Mouse (Mus musculus): ENCODE measurements around the gene Rnf157. TPM values are rescaled to one million over a fixed set of nuclear protein-coding genes. Genes with fewer than 3 reads are reported as not detected.

Gene Rnf157
- polyA plus RNA-seq, 1 experiment from 2014 or later = 1.1 TPM

DNA sequence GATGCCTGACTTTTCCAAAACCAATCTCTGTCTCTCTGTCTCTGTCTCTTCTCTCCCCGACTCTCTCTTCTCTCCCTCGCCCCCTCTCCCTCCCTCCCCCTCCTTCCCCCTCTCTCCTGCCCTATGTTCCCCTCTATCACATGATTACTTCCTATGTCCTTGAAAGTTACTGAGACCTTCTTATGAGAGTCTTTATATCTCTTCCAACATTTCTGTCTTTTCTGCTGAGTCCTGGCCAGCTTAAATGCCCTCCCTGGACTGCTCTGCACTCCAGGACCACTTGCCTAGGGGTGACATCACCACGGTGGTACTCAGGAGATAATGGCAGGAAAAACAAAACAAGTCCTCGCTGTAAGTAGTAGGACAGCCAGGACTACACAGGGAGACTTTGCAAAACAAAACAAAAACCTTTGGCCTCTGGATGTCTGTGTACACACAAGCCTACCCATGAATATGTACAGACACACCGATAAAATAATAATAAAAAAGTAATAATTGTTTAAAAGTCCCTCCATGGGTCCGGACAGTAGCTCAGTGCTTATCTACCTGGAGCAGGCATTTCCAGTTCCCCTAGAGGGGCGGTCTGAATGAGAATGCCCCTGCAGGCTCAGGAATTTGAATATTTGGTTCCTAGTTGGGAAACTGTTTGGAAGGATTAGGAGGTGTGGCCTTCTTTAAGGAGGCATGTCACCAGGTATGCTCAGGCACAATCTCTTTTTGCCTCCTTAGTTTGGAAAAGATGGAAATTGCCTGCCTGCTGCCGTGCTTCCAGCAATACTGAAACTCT, 12.0 kb upstream of the Rnf157 start:
- Histone ChIP-seq H3K9me3 (replicated peaks) (no peaks in the 10 kb centered on the region), H3K27ac (peak overlapping the region; percentile 55; the same call in 1 of the 2 replicates), H3K9ac (0 out of 2 replicates have a peak overlapping the region, but pooled peaks have one; percentile 22), H3K36me3 (no peaks in the 10 kb centered on the region), H3K4me3 (replicated peaks) (no peak overlapping the region), H3K4me2 (no peak overlapping the region), H3K27me3 (no peaks in the 10 kb centered on the region), H3K4me1 (replicated peaks) (peaks cover 33% of the 10 kb centered on the region)
- ATAC-seq (ENCODE audit: low read depth) = no peak
- WGBS (ENCODE audit: insufficient replicate concordance) = 26% methylated on average over 8 of the region's 8 CpGs
- no peak for DNase-seq

DNA sequence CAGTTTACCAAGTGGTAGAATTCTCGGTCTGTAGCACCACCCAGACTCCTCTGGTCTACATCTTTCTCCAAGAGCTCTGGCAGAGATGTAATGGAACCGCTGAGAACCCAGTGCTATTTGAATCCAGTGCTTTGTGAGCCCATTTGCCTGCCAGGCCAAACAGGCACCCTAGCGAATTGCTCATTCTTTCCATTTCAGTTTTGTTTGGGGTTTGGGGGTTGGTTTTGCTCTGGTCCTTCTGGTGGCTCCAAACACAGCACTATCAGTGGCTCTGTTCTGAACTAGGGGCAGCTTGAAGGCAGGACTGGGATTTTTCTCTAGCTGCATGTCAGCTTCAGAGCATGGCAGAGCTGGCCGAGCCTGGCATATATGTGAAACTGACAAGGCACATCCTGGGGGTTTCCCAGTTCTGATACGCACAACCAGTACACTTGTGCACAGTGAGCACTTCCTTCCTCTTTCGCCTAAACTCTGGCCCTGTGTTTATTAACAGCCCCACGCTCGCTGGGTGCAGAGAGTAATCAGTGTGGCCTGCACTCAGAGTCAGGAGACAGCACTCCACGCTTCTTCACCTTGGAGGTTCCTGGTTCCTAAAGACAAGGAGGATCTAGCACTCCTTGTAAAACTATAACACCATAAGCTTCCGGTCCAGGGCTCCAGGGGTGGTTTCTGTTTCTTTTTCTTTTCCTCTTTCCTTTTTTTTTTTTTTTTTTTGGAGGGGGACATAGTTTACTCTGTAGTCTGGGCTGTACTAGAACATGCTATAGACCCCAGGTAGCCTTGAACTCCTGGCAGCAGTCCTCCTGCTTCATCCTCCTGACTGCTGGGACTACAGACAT, 11.2 kb upstream of the Rnf157 start:
- no peak overlapping the region for H3K4me2 ChIP-seq
- ATAC-seq (ENCODE audit: low read depth) (no peak), DNase-seq (no peak)
- H3K4me1 ChIP-seq (replicated peaks) = peaks cover 25% of the 10 kb centered on the region
- peak overlapping the region; percentile 22; the same call in 1 of the 2 replicates for H3K9ac ChIP-seq
- H3K4me3 ChIP-seq (replicated peaks) = no peak overlapping the region
- H3K36me3 ChIP-seq = no peaks in the 10 kb centered on the region
- WGBS (ENCODE audit: insufficient replicate concordance) = 39% methylated on average over 10 of the region's 10 CpGs
- no peaks in the 10 kb centered on the region for H3K27me3 ChIP-seq
- H3K9me3 ChIP-seq (replicated peaks) = no peaks in the 10 kb centered on the region
- peak overlapping the region; percentile 55 for H3K27ac ChIP-seq

DNA sequence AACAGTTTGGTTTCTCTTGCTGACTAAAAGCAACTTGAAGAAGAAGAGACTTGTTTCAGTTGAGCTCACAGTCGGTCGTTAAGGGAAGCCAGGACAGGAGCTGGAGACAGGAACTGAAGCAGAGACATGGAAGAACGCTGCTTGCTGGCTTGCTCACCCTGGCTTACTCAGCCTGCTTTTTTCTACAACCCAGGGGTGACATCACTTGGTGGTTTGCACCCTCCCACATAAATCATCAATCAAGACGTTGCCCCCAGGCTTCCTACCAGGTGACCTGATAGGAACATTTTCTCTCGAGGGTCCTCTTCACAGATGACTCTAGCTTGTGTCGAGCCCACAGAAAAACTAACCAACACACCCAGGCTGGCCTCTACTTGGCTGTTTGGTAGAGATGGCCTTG, 10.4 kb upstream of the Rnf157 start:
- H3K4me1 ChIP-seq (replicated peaks) = peaks cover 22% of the 10 kb centered on the region
- no peaks in the 10 kb centered on the region for H3K9me3 ChIP-seq (replicated peaks)
- WGBS (ENCODE audit: insufficient replicate concordance) = 57% methylated on average over 6 of the region's 6 CpGs
- ATAC-seq (ENCODE audit: low read depth) (no peak), DNase-seq (no peak)
- no peak overlapping the region for H3K4me2 ChIP-seq
- H3K9ac ChIP-seq = no peak overlapping the region
- no peaks in the 10 kb centered on the region for H3K27me3 ChIP-seq
- no peak overlapping the region for H3K4me3 ChIP-seq (replicated peaks)
- H3K36me3 ChIP-seq = no peaks in the 10 kb centered on the region
- H3K27ac ChIP-seq = no peak overlapping the region

DNA sequence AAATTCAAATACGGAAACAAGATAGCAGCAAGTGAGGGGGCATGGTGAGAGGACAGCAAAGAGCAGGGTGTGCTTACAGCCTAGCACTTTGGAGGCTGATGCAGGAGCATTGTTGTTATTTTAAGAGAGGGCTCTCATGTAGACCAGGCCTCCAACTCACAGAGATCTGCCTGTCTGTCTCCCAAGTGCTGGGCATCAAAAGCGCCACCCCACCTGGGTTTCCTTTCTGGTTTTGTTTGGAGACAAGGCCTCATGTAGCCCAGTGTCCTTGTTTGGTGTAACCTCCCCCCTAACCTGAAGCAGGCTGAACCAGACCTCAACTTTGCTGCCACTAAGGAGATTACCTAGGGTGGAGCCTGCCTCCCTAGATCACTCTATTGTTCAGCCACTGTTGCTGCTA, 9.7 kb upstream of the Rnf157 start:
- Histone ChIP-seq H3K4me3 (replicated peaks) (no peak overlapping the region), H3K4me1 (replicated peaks) (peaks cover 26% of the 10 kb centered on the region), H3K27me3 (no peaks in the 10 kb centered on the region), H3K4me2 (no peak overlapping the region), H3K9ac (no peak overlapping the region), H3K36me3 (no peaks in the 10 kb centered on the region), H3K9me3 (replicated peaks) (no peaks in the 10 kb centered on the region), H3K27ac (no peak overlapping the region)
- 78% methylated on average over 2 of the region's 2 CpGs for WGBS (ENCODE audit: insufficient replicate concordance)
- no peak for ATAC-seq (ENCODE audit: low read depth)
- no peak for DNase-seq

DNA sequence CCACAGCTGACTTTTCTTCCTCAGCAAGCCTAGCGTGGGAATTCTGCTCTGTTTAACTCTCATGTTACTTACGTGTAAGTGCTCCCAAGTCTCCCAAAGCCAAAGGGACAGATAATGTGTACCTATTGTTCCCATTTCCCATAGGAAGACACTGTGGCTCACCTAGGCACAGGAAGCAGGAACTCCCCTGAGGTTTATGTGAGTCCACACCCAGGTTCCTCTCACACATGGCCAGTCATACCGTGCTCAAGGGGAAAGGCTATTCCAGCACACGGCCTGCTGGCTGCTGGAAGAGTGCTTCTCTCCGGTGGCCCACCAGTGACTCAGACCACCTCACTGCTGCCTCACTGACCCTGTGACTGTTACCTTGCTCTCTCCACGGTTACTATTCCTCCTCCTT, 8.3 kb upstream of the Rnf157 start:
- H3K36me3 ChIP-seq = no peaks in the 10 kb centered on the region
- no peak for ATAC-seq (ENCODE audit: low read depth)
- WGBS (ENCODE audit: insufficient replicate concordance) = 68% methylated on average over 6 of the region's 6 CpGs

DNA sequence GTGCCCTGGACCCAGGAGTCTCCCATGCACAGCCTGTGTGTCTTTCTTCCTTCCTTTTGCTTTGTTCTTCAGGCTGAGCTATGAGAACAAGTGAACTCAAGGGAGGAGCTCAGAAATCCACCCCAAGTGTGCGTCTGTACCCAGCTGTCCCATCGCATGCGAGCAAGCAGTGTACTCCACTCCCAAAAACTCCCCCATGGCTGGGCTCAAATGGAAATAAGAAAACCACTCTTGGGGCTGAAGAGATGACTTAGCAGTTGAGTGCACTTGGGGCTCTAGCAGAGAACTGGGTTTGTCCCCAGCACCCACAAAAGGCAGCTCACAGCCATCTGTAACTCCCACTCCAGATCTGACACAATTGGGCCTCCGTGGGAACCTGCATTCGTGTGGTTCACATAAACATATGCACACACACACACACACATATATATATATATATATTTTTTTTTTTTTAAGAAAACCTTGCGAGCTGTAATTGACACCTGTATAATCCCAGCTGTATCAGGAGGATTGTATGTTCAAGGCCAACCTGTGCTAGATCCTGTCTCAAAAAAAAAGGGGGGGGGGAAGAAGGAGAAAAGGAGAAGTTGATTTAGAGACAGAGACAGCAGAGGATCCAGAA, 6.1 kb upstream of the Rnf157 start:
- H3K36me3 ChIP-seq = no peaks in the 10 kb centered on the region
- H3K27ac ChIP-seq = no peak overlapping the region
- peaks cover 10% of the 10 kb centered on the region for H3K4me1 ChIP-seq (replicated peaks)
- peaks cover 10% of the 10 kb centered on the region for H3K27me3 ChIP-seq
- WGBS (ENCODE audit: insufficient replicate concordance) = 72% methylated on average over 6 of the region's 6 CpGs
- H3K4me2 ChIP-seq = no peak overlapping the region
- H3K9ac ChIP-seq = no peak overlapping the region
- no peaks in the 10 kb centered on the region for H3K9me3 ChIP-seq (replicated peaks)
- H3K4me3 ChIP-seq (replicated peaks) = no peak overlapping the region
- DNase-seq (no peak), ATAC-seq (ENCODE audit: low read depth) (no peak)

More for the DNA sequence above, 8.3 kb upstream of the Rnf157 start:
- H3K27me3 ChIP-seq = no peaks in the 10 kb centered on the region
- no peaks in the 10 kb centered on the region for H3K9me3 ChIP-seq (replicated peaks)
- H3K9ac ChIP-seq = no peak overlapping the region
- H3K4me1 ChIP-seq (replicated peaks) = peaks cover 26% of the 10 kb centered on the region
- H3K4me2 ChIP-seq = no peak overlapping the region
- H3K4me3 ChIP-seq (replicated peaks) = no peak overlapping the region
- DNase-seq = no peak
- H3K27ac ChIP-seq = no peak overlapping the region

DNA sequence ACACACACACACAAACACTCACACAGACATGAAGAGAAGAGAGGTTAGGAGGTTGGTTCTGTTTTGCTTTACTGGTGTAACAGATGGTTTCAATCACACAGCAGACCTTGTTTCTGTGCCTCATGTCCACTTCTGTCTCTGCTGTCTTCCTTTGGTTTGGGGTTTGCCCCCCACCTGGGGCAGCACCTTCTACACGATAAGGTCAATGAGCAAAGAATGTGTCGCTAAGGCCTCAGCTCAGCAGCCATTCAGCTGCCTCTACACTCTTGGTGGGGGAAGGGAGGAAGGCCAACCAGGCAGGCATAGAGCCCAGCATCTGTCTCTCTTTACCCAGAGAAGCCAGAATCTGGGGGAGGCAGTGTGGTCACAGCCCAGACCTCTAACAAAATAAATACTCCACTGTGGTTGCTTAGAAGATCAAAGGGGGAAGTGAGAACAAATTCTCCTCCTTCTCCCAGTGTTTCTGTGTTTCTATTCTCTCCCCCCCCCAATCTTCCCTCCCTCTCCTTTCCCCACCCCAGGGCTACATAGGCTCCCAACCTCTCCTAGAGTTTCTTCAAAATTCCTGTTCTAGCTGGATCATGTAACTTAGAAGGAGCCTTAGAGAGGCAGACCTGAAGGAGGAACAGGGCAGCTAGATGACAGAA, 5.5 kb upstream of the Rnf157 start:
- peaks cover 9% of the 10 kb centered on the region for H3K4me1 ChIP-seq (replicated peaks)
- ATAC-seq (ENCODE audit: low read depth) (no peak), DNase-seq (no peak)
- H3K27ac ChIP-seq = no peak overlapping the region
- no peaks in the 10 kb centered on the region for H3K9me3 ChIP-seq (replicated peaks)
- H3K27me3 ChIP-seq = peaks cover 14% of the 10 kb centered on the region
- H3K9ac ChIP-seq = no peak overlapping the region
- 10% methylated on average over 2 of the region's 2 CpGs for WGBS (ENCODE audit: insufficient replicate concordance)
- H3K4me3 ChIP-seq (replicated peaks) = no peak overlapping the region
- H3K4me2 ChIP-seq = no peak overlapping the region
- H3K36me3 ChIP-seq = no peaks in the 10 kb centered on the region

DNA sequence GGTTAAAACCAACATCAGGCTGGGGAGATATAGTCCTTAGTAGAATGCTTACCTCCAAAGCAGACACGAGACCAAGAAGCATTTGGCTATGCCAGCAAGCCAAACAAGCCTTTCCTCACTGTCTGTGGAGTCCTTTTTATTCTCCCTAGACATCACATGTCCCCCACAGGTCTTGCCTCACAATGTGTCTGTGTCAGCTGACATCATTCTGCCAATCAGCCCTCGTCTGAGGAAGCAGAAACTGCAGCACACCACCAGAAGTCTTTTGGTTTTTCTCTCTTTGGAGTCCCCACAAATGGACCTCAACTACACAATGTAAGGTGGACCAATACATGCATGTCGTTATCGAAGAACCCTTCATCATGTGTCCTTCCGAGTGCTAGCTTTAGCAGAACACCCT, 4.2 kb upstream of the Rnf157 start:
- Histone ChIP-seq H3K4me1 (replicated peaks) (peaks cover 22% of the 10 kb centered on the region), H3K4me3 (replicated peaks) (no peak overlapping the region), H3K9ac (no peak overlapping the region), H3K36me3 (no peaks in the 10 kb centered on the region), H3K27me3 (peaks cover 27% of the 10 kb centered on the region), H3K27ac (no peak overlapping the region), H3K4me2 (no peak overlapping the region), H3K9me3 (replicated peaks) (no peaks in the 10 kb centered on the region)
- DNase-seq = no peak
- WGBS (ENCODE audit: insufficient replicate concordance) = 77% methylated on average over 5 of the region's 5 CpGs
- no peak for ATAC-seq (ENCODE audit: low read depth)

DNA sequence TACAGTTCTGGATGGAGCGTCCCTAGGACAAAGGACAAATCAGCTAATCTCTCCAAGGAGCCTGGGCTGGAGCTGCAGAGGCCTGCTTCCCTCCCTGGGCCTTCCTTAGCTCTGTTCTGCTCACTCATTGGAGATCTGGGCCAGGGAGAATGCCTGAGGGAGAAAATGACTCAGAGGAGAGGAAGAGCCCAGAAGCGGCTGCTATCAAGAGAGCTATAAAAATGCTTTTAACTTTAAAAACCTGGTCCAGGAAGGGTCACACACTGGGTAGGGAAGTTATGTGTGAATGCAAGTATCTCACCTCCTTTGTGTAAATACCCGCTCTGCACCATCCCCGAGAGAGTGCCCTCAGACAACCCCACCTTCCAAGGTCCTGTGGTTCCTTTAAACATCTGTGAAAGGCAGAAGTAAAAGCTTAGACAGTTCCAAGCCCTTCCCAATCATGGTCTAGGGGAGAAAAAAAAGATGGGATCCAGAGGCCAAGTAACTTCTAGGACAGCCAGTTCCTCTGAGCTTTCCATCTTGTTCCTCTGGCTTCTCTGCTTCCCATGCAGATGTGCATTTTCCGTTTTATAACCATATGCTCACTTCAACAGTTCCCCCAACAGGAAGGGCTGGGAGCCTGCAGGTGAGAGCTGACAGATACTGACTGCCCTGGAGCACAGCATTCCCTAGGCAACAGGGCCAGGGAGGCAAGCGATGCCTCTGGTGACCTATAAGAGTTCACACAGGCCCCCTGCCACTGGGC, 3.5 kb upstream of the Rnf157 start:
- no peak overlapping the region for H3K4me2 ChIP-seq
- DNase-seq (no peak), ATAC-seq (ENCODE audit: low read depth) (no peak)
- H3K4me1 ChIP-seq (replicated peaks) = peaks cover 29% of the 10 kb centered on the region
- WGBS (ENCODE audit: insufficient replicate concordance) = 63% methylated on average over 6 of the region's 6 CpGs
- H3K27ac ChIP-seq = no peak overlapping the region
- no peaks in the 10 kb centered on the region for H3K9me3 ChIP-seq (replicated peaks)
- H3K4me3 ChIP-seq (replicated peaks) = no peak overlapping the region
- no peak overlapping the region for H3K9ac ChIP-seq
- H3K36me3 ChIP-seq = no peaks in the 10 kb centered on the region
- H3K27me3 ChIP-seq = peaks cover 34% of the 10 kb centered on the region

DNA sequence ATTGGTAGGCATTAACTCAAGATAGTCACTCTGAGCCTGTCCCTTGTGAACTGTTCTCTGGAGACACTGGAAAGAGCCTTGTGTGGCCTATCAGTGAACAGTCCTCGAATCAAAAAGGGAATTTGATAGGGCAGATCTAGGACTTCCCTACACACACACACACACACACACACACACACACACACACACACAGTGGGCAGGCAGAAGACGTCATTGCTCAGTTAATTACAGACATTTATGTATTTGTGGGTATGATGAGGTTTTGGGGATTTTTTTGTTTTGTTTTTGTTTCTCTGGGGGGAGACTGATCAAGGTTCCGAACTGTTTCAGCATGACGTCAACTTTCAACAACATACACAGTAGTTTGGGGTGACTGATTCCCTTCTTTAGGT, 795 bp upstream of the Rnf157 start:
- H3K27ac ChIP-seq = no peak overlapping the region
- no peaks in the 10 kb centered on the region for H3K9me3 ChIP-seq (replicated peaks)
- H3K4me3 ChIP-seq (replicated peaks) = peak overlapping the region; percentile 72; the same call in 1 of the 2 replicates
- peaks cover 32% of the 10 kb centered on the region for H3K4me1 ChIP-seq (replicated peaks)
- H3K36me3 ChIP-seq = no peaks in the 10 kb centered on the region
- DNase-seq (no peak), ATAC-seq (ENCODE audit: low read depth) (peak; percentile 5; the same call in 1 of the 2 replicates)
- peaks cover 41% of the 10 kb centered on the region for H3K27me3 ChIP-seq
- peak overlapping the region; percentile 79; the same call in 1 of the 2 replicates for H3K9ac ChIP-seq
- 64% methylated on average over 4 of the region's 4 CpGs for WGBS (ENCODE audit: insufficient replicate concordance)
- H3K4me2 ChIP-seq = peak overlapping the region; percentile 99

Measured in liver, embryonic 13.5 days (tissue).